Mouse (Mus musculus) adrenal gland (tissue): ENCODE data around the gene F3.

Experiments
- intact Hi-C: fragments of 180-260 bp; cut with DNase I; formaldehyde crosslinking; loops from one replicate; pipeline ENCODE4 v1.15.1; 2025

Gene F3

DNA sequence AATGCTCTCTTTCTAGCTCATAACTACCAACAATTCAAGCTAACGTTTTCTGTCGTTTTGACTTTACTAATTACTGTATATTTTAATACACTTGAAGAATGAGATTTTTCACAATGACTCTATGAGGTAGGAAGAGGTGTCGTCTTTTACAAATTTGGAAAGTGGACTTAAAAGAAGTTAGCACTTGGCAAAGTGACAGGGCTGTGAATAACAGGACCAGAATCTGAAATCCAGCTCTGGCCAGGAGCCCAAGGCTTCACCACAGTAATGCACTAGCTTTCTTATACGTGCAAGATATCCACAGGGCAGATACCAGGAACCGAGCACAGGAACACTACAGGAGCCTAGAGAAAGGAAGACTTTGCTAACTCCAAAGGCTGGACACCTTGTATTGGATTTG lies 17.2 kb upstream of the F3 start:
- intact Hi-C loops: no loop called here

DNA sequence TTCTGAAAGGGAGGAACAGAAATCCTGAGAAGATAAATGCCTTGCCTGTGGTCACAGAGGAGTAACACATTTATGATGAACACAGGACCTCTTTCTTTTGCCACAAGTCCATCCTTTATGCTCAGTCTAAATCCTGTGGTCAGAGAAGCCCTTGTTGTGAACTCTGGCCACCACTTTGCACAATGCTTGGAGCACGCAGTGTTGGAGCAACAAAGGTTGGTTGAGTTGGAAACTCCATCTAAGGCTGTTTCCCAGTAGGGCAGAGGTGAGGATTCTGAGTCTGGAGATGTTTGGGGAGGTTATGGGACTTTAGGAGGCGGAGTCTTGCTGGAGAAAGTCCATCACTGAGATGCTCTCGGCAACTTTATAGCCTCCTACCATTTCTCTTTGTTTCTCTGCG lies 16.2 kb upstream of the F3 start:
- intact Hi-C loops: no loop called here

DNA sequence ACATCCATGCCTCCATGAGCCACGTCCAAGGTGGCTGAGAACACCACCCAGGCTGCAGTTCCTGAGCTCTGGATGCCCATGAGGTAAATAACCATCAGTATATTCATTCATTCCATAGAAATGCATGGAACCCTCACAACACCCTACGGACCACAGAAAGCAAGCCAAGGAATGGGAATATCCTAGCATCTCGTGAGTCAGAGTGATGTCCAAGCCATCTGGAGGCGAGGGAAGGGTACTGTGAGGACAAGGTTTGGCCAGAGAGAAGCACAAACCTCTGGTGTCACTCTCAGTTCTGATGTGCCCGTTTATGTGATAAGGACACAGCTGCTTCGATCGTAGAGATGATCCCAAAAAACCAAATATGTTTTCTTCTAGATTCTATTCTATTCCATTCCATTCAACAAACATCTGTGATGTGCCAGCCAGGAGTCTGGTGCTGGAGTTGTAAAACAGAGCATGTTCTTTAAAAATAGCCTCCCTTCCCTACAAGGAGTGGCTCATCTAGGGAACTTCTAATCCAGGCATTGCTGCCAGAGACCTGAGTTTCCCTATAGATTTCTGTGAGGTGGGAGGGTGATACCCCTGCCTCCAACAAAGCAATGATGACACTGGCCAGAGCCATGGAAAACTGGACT lies 12.3 kb upstream of the F3 start:
- intact Hi-C loops: no loop called here

DNA sequence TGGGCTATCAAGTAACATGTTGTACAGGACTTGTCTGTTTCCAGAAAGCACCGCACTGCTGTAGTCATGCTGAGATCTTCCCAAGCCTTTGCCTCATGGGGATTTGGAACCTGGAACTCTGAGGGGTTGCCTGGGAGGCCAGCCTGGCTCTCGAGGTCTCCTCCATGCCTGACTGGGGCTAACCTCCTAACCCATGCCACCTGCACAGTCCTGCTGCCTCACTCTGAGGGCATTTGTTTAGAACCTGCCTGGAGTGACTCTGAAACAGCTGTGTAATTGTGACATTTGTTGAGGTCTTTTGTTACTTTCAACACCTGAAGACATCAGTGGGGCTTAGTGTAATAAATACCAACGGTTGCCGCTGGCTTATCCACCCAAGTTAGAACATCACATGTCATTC lies 11.1 kb upstream of the F3 start:
- intact Hi-C loops: no loop called here

DNA sequence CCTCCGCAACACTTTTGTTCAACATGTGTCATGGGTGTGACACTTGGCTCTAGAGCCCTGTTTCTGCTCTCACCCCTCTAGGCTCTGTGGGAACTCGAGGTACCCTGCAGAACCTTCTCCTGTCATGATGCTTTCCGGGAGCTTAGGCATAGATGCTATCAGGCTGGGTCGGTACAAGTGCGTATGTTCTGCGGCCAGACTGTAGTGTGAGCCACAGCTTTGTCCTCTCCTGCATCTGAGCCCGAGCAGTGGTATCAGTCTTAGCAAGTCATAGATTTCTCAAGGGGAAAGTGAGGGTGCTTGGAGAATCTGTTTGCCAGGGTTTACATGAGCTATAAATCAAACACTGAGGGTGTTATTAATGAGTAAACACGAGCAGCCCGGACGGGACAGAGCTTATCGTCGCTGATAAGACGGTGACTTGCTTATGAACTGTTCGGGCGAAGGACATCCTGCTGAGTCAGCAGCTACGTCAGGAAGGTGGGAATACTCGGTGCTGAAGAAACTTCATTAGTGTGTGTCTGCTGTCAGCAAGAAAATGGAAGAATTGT lies 10.1 kb upstream of the F3 start:
- intact Hi-C loops: no loop called here

DNA sequence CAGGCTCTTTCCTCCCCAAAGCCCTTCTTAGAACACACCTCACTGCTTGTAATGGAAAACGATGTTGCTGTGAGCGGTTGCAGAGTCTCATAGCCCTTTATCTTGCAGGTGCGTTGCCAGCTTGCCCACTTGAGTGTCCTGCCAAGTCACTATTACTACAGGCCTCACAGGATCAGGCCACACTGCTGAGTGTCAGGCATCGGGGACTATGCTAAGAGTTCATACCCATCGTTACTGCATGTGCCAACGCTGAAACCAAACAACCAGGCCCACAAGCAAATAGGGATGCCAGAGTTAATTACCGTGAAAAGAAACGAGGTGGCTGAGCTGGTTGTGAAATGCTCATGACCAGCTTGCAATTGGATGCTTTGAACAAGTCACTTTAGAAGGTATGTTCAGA lies 9.5 kb upstream of the F3 start:
- intact Hi-C loops: no loop called here

DNA sequence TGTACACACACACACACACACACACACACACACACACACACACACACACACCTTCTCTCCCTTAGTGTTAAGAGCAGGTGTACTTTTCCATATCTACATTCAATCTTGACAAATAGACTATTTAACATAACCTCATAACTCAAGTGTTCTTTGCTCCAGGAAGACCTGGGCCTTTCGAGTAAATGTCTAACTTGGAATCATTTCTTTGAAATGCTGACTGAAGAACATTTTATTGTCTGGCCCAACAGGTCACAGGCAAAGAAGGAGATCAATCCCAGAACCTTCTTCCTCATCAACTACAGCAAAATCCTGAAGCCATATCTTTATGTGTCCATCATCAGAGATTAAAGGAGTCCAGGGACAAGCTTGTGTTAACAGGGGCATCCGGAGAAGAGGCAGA lies 8.9 kb upstream of the F3 start:
- intact Hi-C loops: no loop called here

DNA sequence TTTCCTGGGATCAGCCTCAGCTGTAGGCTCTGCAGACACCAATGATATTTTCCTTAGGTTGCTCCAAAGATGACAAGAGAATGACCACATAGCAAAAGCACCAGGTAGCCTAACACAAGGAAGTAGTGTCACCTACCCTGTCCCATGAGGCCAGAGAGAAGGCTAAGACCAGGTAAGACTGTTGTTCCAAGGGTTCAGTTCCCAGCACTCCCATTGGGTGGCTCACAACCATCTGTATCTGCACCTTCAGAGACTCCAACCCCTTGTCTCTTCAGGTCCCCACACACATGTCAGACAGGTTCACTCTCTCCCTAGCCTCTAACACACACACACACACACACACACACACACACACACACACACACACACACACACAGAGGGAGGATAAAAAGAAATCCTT lies 8.0 kb upstream of the F3 start:
- intact Hi-C loops: no loop called here

DNA sequence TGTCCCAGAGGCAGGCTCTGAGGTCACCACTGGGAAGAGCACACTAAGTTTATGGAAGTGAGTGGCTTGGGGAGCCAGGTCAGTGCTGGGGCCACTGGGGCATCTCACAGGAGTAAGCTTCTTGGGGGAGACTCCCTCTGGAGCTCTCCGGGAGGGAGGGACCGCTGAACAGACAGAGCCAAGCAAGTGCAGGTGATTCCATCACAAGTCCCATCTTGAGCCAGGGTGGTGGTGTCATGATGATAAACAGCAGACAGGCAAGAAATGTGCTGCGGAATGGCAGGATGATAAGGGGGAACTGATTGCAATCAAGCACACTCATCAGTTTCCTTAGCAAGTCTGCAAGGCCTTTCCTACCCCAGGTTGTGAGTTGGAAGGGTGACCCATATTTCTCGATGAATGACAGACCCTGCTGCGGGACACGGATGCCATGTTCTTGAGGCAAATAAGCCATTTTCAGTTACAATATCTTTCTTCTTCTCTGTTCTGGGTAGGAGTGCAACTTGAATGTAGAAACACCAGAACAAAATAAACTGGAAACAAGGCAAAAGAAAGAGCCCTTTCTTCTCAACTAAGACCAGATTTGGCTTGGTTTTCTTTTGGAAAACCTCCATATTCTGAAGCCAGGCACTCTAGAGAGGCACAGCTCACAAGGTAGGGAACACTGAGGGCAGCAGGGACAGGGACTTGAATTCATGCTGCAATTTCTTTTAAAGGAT lies 7.4 kb upstream of the F3 start:
- intact Hi-C loops: no loop called here

DNA sequence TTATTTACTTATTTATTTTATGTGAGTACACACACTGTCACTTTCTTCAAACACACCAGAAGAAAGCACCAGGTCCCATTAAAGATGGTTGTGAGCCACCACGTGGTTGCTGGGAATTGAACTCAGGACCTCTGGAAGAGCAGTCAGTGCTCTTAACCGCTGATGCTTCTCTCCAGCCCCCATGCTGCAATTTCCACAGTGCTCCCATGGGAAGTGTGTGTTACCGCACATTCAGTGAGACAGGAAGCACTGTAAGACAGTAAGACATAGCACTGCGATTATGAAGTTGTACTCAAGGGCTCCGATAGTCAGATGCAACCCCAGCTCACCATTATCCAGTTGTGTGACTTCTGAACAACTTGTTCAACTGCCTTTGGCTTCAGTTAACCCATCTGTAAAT lies 6.9 kb upstream of the F3 start:
- intact Hi-C loops: no loop called here

DNA sequence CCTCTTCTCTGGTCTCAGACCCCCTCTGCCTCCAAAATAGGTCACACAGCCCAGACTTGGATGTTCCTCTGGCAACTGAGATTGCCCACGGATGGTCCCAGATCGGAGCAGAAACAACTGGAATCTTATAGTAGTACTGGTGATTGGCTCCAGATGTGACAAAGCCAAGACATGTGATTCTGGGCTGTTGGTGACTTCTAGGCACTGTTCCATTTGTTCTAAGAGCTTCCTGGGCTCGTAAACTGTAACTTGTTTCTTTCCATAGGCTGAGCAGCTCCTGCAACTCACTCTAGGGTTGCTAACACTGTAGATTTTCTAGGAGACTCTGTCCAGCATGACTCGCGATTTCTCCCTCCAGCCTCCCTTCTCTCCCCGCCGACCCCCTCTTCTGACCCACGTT lies 4.7 kb upstream of the F3 start:
- intact Hi-C loops: no loop called here

DNA sequence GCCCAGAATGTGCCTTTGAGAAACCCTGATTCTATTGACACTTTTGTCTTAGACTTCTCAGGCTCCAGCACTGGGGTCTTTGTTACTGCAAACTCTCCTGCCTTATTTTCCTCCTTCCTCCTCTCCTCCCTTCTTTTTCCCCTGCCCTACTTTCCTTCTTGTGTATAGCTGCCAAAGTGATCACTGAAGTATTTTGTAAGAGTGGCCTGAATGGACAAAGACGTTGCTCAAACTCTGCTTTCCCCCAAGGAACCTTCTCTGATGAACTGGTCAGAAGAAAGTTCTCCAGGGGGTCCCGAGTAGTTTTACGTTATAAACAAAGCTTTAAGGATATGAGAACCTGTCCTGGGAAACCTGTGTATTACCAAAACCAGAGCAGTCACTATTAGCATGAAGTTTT lies 3.6 kb upstream of the F3 start:
- intact Hi-C loops: loop anchor here (5.0 kb wide), 1 partner anchor 167 kb away; no protein-coding TSS in a partner anchor

DNA sequence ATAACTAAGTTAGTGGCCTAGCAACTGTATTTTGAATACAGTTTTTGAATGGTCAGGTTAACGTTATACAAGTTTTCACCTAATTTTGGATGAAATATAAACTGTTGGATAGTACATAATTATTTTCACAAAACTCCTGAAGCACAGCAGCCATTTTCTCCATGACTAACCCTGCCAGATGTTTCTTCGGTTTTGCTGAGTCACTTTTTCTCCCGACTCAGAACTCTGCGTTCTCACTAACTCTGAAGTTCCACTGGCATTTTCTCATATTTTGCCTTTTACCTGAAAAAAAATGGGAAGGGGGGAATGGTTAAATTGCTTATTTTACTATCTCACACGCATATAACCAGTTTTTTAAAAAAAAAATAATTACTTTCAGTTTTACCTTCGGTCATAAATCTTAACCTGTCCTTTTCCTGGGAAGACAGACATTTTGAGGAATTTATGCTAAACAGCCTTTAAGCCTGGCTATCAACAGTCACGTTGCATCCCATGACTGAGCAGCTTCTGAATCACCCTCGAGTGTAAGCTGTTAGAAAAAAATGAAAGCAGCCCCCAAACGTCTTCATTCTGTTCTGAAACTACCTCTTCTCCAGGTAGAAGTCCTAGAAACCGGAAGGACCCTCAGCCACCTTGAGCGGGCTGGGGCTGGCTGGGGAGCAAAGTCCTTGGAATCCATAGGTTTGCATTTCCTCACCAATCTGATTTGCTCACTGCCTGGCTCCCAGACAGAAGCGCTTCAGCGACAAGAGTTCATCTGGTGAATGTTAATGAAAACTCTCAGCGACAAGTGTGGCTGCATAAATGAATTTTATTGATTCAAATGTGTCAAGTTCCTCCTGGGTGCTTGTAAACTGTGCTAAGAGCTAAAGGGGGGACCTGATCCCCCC lies 2.3 kb upstream of the F3 start:
- intact Hi-C loops: loop anchor here (5.0 kb wide), 1 partner anchor 169 kb away; no protein-coding TSS in a partner anchor

DNA sequence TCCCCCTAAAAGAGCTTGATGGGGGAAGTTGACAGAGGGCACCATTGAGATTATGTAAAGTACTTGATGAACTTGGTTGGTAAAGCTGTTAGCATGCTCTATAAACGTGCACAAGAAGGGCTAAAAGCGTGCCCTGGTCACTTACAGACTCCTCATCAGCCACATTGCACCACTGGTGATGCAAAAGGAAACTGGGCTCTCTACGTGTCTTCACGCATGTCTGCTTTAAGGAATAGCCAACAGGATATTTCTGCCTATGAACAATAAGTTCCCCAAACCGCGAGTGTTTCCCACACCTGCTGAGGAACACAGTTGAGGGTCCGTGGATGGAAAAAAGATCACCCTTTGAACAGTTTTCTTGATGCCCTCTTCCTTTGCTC lies 1.7 kb upstream of the F3 start:
- intact Hi-C loops: loop anchor here (5.0 kb wide), 1 partner anchor 169 kb away; no protein-coding TSS in a partner anchor

DNA sequence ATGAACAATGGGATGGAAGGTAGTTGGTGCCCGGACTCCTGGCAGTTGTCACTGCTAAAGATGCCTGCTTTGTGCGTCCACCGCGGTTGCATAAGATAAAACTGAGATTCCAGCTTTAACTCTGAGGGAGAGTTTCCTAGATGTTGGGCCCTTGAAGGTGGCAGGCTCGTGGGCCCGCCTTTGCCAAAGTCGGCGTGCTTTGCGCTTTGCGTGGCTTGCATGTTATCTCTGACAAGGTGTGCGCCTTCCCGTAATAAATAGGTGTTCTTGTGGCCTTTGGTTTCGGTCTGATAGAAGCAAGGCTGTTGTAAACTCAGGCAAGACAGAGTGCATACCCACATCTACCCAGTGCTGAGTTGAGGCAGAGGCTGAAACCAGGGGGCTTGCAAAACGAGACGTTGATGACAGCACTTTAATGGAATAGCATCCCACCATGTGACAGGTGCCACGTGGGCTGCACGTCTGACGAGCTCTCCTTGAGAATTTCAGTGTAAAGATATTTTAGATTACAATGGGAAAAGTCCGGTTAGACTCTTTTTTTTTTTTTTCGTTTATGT lies 709 bp downstream of the F3 start:
- intact Hi-C loops: loop anchor here (5.0 kb wide), 1 partner anchor 172 kb away; no protein-coding TSS in a partner anchor

DNA sequence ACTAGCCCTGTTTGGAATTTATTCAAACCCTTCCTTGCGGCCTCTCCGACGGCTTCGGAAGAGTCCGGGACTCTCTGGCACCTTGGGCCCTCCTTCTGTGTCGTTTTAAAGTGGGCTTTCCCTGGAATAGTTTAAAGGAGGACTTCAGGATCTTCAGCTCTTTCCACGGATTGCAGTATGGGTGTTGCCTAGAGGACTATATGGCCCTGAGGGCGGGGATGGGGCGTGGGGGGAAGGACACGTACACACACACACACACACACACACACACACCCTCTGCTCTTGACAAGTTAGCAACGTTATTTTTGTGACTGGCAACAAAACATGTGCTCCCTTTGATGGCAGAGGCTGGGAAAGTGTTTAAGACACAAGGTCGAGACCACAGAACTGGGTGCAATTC lies 1.2 kb downstream of the F3 start:
- intact Hi-C loops: loop anchor here (5.0 kb wide), 1 partner anchor 172 kb away; no protein-coding TSS in a partner anchor

DNA sequence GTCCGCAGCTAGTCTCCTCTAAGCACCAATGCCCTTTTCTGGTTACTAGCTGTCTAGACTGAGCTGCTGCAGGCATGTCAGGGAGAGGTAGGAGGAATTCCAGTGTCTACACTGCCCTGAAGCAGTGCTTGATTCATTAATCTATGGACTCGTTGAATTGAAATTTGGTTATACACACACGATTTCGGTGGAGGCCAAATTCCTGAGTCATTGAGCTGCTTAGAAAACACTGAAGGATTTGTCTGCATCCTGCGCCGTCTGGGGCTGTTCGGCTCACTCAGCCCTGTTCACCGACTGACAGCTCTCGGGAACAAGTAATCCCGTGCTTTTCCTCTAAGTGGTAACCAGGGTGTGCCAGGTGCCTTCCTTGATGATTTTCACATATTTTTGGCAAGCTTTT lies 2.3 kb downstream of the F3 start:
- intact Hi-C loops: no loop called here

DNA sequence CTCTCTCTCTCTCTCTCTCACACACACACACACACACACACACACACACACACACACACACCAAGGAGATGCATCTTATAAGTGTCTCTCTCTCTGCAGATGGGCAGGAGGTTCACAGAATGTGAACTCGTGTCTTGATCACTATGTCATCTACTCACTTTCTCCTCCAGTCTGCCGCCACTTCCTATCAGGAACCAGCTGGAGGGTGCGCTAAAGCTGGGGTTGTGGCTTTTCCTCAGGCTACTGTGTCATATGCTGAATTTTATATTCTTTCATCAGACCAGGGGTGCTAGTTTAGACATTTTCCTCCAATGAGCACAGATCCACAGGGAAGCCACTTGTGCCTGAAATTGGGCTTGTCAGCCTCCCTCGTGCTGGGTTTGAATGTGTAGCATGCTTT lies 6.3 kb downstream of the F3 start:
- intact Hi-C loops: loop anchor here (10.0 kb wide), 2 partner anchors 425 to 555 kb away; partner anchors contain the start of gene Rwdd3

DNA sequence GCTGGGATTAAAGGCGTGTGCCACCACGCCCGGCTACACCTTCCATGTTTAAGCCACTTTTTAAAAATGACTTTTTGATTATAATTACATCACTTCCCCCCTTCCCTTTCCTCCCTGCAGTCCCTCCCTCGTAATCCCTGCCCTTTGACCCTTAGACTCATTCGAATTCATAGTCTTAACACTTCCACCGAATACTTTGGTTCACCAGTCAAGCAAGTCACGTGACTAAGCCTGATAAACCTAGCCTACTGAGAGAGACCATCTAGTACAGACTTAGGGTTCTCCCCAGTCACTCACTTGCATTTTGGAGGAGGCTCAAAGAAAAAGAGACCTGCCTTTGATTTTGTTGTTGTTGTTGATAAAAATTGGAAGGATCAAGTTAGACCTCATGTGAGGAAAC lies 12.2 kb downstream of the F3 start:
- intact Hi-C loops: loop anchor here (5.0 to 10.0 kb wide), 4 partner anchors 183 to 561 kb away; partner anchors contain the start of gene Rwdd3

DNA sequence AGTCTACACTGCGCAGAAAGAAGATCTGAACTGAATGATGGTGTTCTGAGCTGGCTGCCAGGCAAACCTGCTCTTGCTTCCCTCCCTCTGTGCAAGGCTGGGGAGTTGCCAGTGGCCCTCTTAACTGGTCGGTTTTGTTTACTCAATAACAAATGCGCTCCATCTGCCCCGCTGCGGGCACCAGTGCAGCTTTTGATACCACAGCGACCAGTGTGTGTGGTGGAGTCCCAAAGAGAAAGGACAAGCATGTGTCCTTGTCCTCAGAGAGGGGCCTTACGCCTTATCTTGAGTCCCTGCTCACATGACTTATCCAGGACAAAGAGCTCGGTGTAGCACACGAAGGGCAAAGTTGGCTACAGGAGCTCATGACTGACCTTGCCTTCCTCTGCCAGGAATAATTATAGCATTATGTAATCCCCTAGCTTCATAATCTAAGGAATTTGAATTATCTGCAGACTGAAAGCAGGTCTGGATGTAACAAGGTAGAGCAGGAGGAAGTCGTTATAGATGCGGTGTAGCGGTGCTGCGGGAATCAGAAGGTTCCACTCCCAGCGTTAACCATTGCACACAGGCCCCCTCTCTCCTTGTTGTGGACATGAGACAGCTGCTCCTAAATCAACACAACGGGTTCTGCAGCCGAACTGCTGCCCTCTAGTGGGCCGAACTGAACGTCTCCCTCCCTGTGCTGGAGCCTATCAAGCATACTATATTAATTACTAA lies 12.8 kb downstream of the F3 start:
- intact Hi-C loops: loop anchor here (5.0 to 10.0 kb wide), 4 partner anchors 184 to 561 kb away; partner anchors contain the start of gene Rwdd3
